Mouse (Mus musculus) heart, embryonic 14.5 days (tissue): ENCODE data around the gene Lpo. TPM values are rescaled to one million over a fixed set of nuclear protein-coding genes. Genes with fewer than 3 reads are reported as not detected.

Experiments used
- ATAC-seq: fragments of 200-750 bp; cut with Nextera tagmentation; 2 replicates; pipeline ENCODE4 v1.8.0; 2017; ENCODE audit warnings: low read depth, moderate TSS enrichment; ENCODE audit not compliant: insufficient number of reproducible peaks, insufficient read depth, low FRiP score
- H3K27ac ChIP-seq, 2 experiments: fragments of 200-500 bp in 1 of 2; fragments of 300-500 bp in 1 of 2; sonication (generic) in 1 of 2; replicated peaks in 1 of 2; 2 replicates each; pipeline ENCODE4 v1.5.1; 2012 to 2014; ENCODE audit warnings: low read depth in 2 of 2, low read length in 2 of 2, control low read depth in 1 of 2, mild to moderate bottlenecking in 1 of 2, mixed read lengths in 1 of 2; ENCODE audit not compliant: control insufficient read depth in 1 of 2, insufficient read depth in 1 of 2
- H3K27me3 ChIP-seq: fragments of 300-500 bp; sonication (generic); 2 replicates; pipeline ENCODE4 v1.6.1; 2014; ENCODE audit warnings: mild to moderate bottlenecking, low read length, control low read depth; ENCODE audit not compliant: control insufficient read depth, insufficient read depth
- H3K36me3 ChIP-seq: fragments of 300-500 bp; sonication (generic); 2 replicates; pipeline ENCODE4 v1.6.1; 2014; ENCODE audit warnings: mild to moderate bottlenecking, control low read depth, low read length, mixed read lengths; ENCODE audit not compliant: control insufficient read depth, insufficient read depth
- H3K4me1 ChIP-seq, 2 experiments: fragments of 200-500 bp in 1 of 2; fragments of 300-500 bp in 1 of 2; sonication (generic) in 1 of 2; 2 replicates each; pipeline ENCODE4 v1.6.1; 2012 to 2014; ENCODE audit warnings: low read length in 2 of 2, control low read depth in 1 of 2, mixed read lengths in 1 of 2; ENCODE audit not compliant: control insufficient read depth in 2 of 2, insufficient read depth in 2 of 2
- H3K4me2 ChIP-seq: fragments of 300-500 bp; sonication (generic); 2 replicates; pipeline ENCODE4 v1.6.1; 2014; ENCODE audit warnings: mild to moderate bottlenecking, low read length
- H3K4me3 ChIP-seq, 2 experiments: fragments of 200-500 bp in 1 of 2; fragments of 300-500 bp in 1 of 2; sonication (generic) in 1 of 2; 2 replicates each; pipeline ENCODE4 v1.5.1; 2012 to 2014; ENCODE audit warnings: low read length in 2 of 2, mild to moderate bottlenecking in 2 of 2, control low read depth in 1 of 2, low read depth in 1 of 2, moderate library complexity in 1 of 2; ENCODE audit not compliant: control insufficient read depth in 1 of 2, insufficient read depth in 1 of 2
- H3K9ac ChIP-seq: fragments of 300-500 bp; sonication (generic); 2 replicates; pipeline ENCODE4 v1.6.1; 2014; ENCODE audit warnings: mild to moderate bottlenecking, low read length
- H3K9me3 ChIP-seq: fragments of 300-500 bp; sonication (generic); 2 replicates; pipeline ENCODE4 v1.6.1; 2016; ENCODE audit warnings: low read length, control low read depth; ENCODE audit not compliant: control insufficient read depth
- WGBS: fragments of 180-500 bp; shearing (Covaris S2); extraction: QIAGEN DNeasy Blood & Tissue Kit; methylation state at CpG from one replicate; pipeline ENCODE4 v1.1.7; 2014; 5-methylcytosine and 5-hydroxymethylcytosine counted together
- polyA plus RNA-seq: library from polyadenylated mRNA; unstranded; fragments of >200 nt; fragmentation: Nextera tagmentation; extraction: Ambion mirVana; gene quantifications from 2 replicates; pipeline ENCODE4 v1.2.1, GENCODE M21; 2014

Gene Lpo
- polyA plus RNA-seq, 1 experiment from 2014 or later: 0.11 TPM

DNA sequence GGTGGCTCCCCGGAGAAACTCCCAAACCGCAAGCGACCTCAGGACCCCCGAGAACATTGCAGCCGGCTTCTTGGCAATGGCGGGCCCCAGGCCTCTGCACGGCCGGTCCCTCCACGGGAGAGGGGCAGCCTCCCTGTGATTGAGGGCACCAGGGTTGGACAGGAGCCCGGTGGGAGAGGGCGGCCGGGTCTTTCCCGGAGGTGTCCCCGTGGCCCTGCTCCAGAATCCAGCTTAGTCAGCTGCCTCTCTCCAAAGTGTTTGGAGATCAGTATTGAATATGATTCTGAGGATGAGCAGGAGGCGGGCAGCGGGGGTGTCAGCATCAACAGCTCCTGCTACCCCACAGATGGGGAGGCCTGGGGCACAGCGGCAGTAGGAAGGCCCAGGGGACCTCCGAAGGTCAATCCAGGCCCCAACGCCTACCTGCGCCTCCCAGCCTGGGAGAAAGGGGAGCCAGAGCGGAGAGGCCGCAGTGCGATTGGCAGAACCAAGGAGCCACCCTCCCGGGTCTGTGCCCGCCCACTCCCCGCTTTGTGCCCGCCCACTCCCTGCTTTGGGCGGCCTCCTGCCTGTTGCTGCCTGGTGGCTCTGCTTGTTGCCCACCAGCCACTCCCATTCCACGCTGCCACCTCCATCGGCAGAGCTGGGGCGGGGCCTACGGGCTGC is 49.9 kb downstream of the Lpo start:
- peak overlapping the region; percentile 75 for H3K4me2 ChIP-seq
- peaks cover 42% of the 10 kb centered on the region for H3K27me3 ChIP-seq
- H3K4me1 ChIP-seq: peaks cover 3 to 13% of the 10 kb centered on the region in 2 experiments; a peak in 3 of 4 replicates
- H3K27ac ChIP-seq: no peak overlapping the region
- peak overlapping the region; percentile 22 to 39 for H3K4me3 ChIP-seq
- H3K9ac ChIP-seq: peak overlapping the region; percentile 64
- H3K9me3 ChIP-seq: no peaks in the 10 kb centered on the region
- 10% methylated on average over 29 of the region's 32 CpGs for WGBS
- peak; percentile 40; the same call in 1 of the 2 replicates for ATAC-seq
- no peaks in the 10 kb centered on the region for H3K36me3 ChIP-seq

DNA sequence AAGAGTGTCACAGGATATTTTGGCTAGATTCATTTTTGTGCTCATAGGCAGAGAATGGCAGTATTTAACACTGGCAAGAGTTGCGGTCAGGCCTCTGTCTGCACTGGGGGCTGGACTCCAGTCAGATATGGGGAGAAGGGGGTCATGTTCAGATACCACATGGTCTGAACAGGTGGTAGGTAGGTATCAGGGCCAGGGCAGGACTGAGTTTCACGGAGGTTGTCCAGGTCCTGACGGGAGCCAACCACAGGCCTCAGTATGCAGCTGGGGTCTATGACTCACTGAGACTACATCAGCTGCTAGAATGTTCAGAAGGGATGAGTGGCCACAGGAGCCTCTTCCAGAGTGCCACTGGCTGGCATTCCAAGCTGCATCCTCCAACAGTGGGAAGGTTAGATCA is 55.7 kb downstream of the Lpo start:
- 79% methylated on average over 3 of the region's 3 CpGs for WGBS
- ATAC-seq: no peak
- Histone ChIP-seq H3K36me3 (no peaks in the 10 kb centered on the region), H3K4me2 (no peak overlapping the region), H3K9me3 (no peaks in the 10 kb centered on the region), H3K27me3 (peaks cover 19% of the 10 kb centered on the region), H3K4me1 (no peaks in the 10 kb centered on the region), H3K4me3 (no peak overlapping the region), H3K9ac (no peak overlapping the region), H3K27ac (no peak overlapping the region)

DNA sequence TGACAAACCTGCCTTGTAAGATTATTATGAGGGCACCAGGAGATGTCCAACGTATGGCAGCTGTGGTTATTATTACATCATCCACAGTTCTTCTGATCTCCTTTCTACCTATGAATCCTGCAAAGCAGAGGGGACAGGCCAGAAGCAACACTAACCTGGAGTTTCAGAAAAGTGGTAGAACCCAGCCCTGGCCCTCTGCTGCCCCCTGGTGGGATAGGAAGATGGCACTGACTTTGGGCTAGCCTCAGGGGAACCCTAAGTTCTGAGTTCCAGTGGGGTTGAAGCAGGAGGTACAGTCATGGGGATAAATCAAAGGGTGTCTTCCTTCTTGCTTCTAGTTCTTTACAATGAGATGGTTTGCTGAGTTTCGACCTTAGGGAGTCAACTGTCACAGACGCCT is 57.1 kb downstream of the Lpo start:
- H3K9ac ChIP-seq: no peak overlapping the region
- no peak overlapping the region for H3K4me2 ChIP-seq
- H3K27me3 ChIP-seq: peaks cover 27% of the 10 kb centered on the region
- H3K36me3 ChIP-seq: no peaks in the 10 kb centered on the region
- H3K4me3 ChIP-seq: no peak overlapping the region
- ATAC-seq: no peak
- WGBS: 49% methylated on average over 3 of the region's 3 CpGs
- no peak overlapping the region for H3K27ac ChIP-seq
- H3K9me3 ChIP-seq: no peaks in the 10 kb centered on the region
- no peaks in the 10 kb centered on the region for H3K4me1 ChIP-seq

DNA sequence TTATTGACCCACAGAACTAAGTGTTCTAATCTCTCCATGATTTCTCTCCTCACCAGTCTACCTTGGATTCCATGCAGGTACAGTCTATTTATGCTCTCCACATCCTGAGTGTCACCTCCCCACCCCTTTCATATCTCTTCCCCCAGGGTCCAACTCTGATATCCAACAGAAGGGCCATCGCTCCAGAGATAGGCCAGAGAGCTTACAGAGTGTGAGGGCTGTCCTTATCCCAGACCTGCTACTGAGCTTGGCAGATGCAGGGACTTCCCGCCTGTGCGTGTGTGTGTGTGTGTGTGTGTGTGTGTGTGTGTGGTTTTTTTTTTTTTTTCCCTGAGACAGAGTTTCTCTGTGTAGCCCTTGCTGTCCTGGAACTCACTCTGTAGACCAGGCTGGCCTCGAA is 59.3 kb downstream of the Lpo start:
- no peak overlapping the region for H3K9ac ChIP-seq
- ATAC-seq: no peak
- 69% methylated on average over 4 of the region's 4 CpGs for WGBS

DNA sequence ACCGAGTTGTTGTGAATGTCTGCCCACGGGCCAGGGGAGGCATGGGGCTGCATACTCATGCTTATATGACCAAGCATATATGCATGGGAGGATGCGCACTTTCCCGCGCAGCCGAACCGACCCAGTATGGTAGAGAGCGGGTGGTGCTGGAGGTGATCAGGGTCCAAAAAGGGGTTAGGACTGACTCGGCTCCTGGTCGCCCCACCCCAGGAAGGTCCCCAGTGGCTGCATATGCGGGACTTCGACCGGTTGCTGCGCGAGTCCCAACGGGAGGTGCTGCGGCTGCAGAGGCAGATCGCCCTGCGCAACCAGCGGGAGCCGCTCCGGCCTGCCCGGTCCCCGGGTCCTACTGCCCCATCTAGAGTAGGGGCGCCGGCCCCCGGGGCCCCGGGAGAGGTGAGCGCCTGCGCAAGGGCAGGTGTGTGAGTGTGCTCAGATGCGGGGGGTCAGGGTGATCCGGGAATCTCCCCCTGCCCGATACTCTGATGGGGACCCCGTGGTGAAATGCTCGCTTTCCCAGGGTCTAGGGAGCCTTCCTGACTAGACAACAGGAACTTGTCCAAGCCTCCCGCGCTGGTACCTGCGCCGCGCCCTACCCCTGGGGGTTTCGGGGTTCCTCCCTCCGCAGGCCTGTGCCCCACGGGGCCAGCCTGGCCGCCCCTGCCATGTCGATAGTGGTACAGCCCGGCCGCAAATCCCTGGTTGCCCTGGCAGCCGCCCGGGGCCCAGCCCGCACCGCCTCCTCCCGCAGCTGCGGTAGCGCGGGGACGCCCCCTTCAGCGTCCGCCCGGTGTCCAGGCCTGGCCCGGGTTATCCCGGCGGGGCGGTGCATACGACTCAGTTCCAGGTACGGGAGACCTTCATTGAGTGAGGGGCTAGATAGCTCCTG is 63.9 kb downstream of the Lpo start:
- WGBS: 2% methylated on average over 65 of the region's 65 CpGs
- Histone ChIP-seq H3K9me3 (no peaks in the 10 kb centered on the region), H3K36me3 (no peaks in the 10 kb centered on the region), H3K4me3 (peak overlapping the region; percentile 37 to 40), H3K27me3 (peaks cover 93% of the 10 kb centered on the region), H3K9ac (peak overlapping the region; percentile 62), H3K27ac (no peak overlapping the region), H3K4me1 (peaks cover 6 to 15% of the 10 kb centered on the region in 2 experiments; a peak in 3 of 4 replicates), H3K4me2 (peak overlapping the region; percentile 75)
- ATAC-seq: no peak; the same call in 1 of the 2 replicates

More for the DNA sequence above, 59.3 kb downstream of the Lpo start:
- no peak overlapping the region for H3K4me3 ChIP-seq
- no peak overlapping the region for H3K27ac ChIP-seq
- H3K27me3 ChIP-seq: peaks cover 49% of the 10 kb centered on the region
- H3K4me1 ChIP-seq: peaks cover 3 to 10% of the 10 kb centered on the region in 2 experiments; a peak in 3 of 4 replicates
- H3K9me3 ChIP-seq: no peaks in the 10 kb centered on the region
- H3K36me3 ChIP-seq: no peaks in the 10 kb centered on the region
- H3K4me2 ChIP-seq: no peak overlapping the region

DNA sequence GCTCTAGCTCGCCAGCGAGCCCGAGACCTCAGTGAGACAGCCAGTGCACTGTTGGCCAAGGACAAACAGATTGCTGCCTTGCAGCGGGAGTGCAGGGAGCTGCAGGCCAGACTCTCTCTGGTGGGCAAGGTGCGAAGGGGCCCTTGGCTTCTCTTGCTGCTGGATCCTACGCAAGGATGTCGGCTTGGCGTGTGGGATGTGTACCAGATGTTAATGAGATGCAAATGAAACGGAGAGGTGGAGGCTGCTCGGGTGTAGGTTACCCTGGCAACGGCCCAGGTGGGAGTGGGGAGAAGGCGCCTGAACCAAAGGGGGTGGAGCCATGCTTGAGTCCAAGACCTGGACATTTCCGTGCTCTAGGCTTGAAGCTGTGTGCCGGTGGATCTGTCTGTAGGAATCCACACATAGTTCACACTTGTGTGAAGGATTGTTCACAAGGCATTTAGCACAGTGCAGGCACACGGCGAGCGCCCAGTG is 64.5 kb downstream of the Lpo start:
- no peak overlapping the region for H3K27ac ChIP-seq
- peaks cover 98% of the 10 kb centered on the region for H3K27me3 ChIP-seq
- no peaks in the 10 kb centered on the region for H3K9me3 ChIP-seq
- H3K4me2 ChIP-seq: peak overlapping the region; percentile 75
- H3K9ac ChIP-seq: no peak overlapping the region; the same call in 1 of the 2 replicates
- no peaks in the 10 kb centered on the region for H3K36me3 ChIP-seq
- H3K4me3 ChIP-seq: peak overlapping the region; percentile 37 to 40
- WGBS: 3% methylated on average over 17 of the region's 17 CpGs
- ATAC-seq: no peak
- peaks cover 6 to 15% of the 10 kb centered on the region in 2 experiments; a peak in 3 of 4 replicates for H3K4me1 ChIP-seq

DNA sequence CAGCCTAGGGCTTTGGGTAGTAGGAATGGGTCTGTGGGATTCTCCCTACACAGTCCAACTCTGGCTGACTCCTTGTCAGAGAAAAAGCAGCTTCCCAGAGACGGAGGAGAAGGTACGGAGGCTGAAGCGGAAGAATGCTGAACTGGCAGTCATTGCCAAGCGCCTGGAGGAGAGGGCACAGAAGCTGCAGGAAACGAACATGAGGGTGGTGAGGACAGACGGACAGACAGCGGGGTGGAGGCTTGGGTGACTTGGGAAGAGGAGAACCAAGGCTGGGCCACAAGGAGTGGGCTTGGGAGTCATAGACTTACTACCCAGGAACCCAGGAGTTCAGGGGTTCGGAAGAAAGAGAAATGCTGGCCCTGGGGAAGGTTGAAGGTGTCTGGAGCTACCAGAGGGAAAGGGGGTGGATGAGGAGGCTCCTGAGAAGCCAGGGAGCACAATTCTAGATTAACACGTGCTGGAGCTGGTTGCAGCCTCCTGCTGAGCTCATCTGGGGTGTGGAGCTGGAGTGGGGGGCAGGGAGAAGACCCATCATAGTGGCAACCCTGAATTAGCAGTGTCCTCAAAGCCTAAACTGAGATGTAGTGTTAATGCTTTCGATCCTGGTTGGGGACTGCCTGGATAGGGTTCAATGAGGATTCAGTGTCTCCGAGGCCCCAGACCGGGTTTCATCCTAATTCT is 65.2 kb downstream of the Lpo start:
- Histone ChIP-seq H3K9me3 (no peaks in the 10 kb centered on the region), H3K9ac (no peak overlapping the region), H3K36me3 (no peaks in the 10 kb centered on the region), H3K27me3 (peaks cover 91% of the 10 kb centered on the region), H3K4me2 (peak overlapping the region; percentile 75; the same call in 1 of the 2 replicates), H3K4me3 (no peak overlapping the region), H3K4me1 (peaks cover 6 to 15% of the 10 kb centered on the region in 2 experiments; a peak in 3 of 4 replicates), H3K27ac (no peak overlapping the region)
- no peak for ATAC-seq
- 32% methylated on average over 12 of the region's 12 CpGs for WGBS
